Mouse (Mus musculus) activated CD4-positive, CD25-positive, alpha-beta regulatory T cell, adult 9 weeks (primary cell): Measurements from ENCODE around the gene Cnep1r1. TPM values are rescaled to one million over a fixed set of nuclear protein-coding genes. Genes with fewer than 3 reads are reported as not detected.

Source experiments
- polyA plus RNA-seq: library from polyadenylated mRNA; unstranded; fragments of 100-300 nt; shearing (Covaris generic); gene quantifications from one replicate; pipeline ENCODE4 v1.2.1, GENCODE M21; 2017

Cnep1r1 gene
- 37.6 TPM for polyA plus RNA-seq

GRCm38 (mm10) chr8:88118456-88119036, at the start of gene Cnep1r1:
Cnep1r1 (plus strand) TSS chr8:88118769.

DNA sequence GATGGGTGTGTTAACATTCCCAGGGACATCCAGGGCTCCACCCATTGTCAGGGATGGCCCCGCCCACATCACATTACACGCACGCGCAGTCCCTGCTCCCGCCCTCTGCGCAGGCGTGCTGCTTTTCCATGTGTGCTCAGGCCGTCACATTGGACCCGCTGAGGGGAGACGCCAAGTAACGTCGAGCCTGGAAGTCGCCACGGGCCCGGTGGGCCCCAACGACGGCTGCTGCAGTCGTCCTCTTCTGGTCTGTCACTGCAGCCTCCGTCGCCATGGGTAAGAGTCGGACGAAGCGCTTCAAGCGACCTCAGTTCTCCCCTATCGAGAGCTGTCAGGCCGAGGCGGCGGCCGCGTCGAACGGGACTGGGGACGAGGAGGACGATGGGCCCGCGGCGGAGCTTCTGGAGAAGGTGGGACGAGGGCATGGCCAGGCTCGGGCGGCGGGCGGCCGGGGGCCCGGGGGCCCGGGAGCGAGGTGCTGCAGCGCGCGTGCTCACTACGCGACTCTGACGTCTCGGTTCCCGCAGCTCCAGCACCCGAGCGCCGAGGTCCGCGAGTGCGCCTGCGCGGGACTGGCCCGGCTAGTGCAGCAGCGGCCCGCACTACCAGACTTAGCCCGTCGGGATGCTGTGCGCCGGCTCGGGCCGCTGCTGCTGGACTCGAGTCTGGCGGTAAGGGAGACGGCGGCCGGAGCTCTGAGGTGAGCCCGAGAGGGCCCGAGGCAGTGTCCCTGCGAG, 19.3 kb downstream of the Cnep1r1 start, which contains the start of gene Heatr3:
TSS of gene Heatr3 (plus strand) at position 108 of the 737 bp plus-strand sequence.

Other genes starting within 250 kb of the Cnep1r1 start
- not detected for gene Zfp423, start 159.2 kb upstream of the Cnep1r1 start, polyA plus RNA-seq
- gene Heatr3, start 19.1 kb downstream of the Cnep1r1 start, polyA plus RNA-seq: 25.3 TPM
- 6.2 TPM for gene Tent4b, start 80.4 kb downstream of the Cnep1r1 start, polyA plus RNA-seq
- 175 TPM for gene Adcy7, start 153.6 kb downstream of the Cnep1r1 start, polyA plus RNA-seq
- gene Brd7, start 243.4 kb downstream of the Cnep1r1 start, polyA plus RNA-seq: 26.2 TPM